Mouse (Mus musculus) 3T3-L1 (cell line): ENCODE results near the gene Dkk1.
"Not testable (repeated sequence)": the region's sequence is repeated elsewhere in the genome, so short reads cannot be mapped to it uniquely, and the experiment has no call there.

ENCODE experiments used
- DNase-seq: peaks from one replicate; pipeline ENCODE4 v3.0.0-alpha.2; 2015; ENCODE audit warnings: low read depth, low spot score

Dkk1 gene

GRCm38 (mm10) chr19:30549044-30549853 is at the start of gene Dkk1:
Dkk1 (minus strand) TSS chr19:30549665.
- no peak for DNase-seq

- no peak for DNase-seq
Measured at GRCm38 (mm10) chr19:30586366-30586765, 36.9 kb upstream of the Dkk1 start.

GRCm38 (mm10) chr19:30564516-30564915 is 15.1 kb upstream of the Dkk1 start:
- no peak for DNase-seq

- no peak for DNase-seq
Measured at GRCm38 (mm10) chr19:30563876-30564275, 14.4 kb upstream of the Dkk1 start.

- DNase-seq: no peak
Measured at GRCm38 (mm10) chr19:30558024-30558423, 8.6 kb upstream of the Dkk1 start.

- peak; percentile 80 for DNase-seq
Measured at GRCm38 (mm10) chr19:30554467-30554881, 5.0 kb upstream of the Dkk1 start.

GRCm38 (mm10) chr19:30553740-30554139 is 4.3 kb upstream of the Dkk1 start:
- no peak for DNase-seq

GRCm38 (mm10) chr19:30552260-30552659 is 2.8 kb upstream of the Dkk1 start:
- no peak for DNase-seq

- DNase-seq: no peak
Measured at GRCm38 (mm10) chr19:30549854-30550647, 586 bp upstream of the Dkk1 start.

- no peak for DNase-seq
Measured at GRCm38 (mm10) chr19:30548411-30549043, 938 bp downstream of the Dkk1 start.

- not testable (repeated sequence) for DNase-seq
Measured at GRCm38 (mm10) chr19:30539365-30539941, 10.0 kb downstream of the Dkk1 start.

GRCm38 (mm10) chr19:30516771-30517170 is 32.7 kb downstream of the Dkk1 start:
- DNase-seq: no peak

- DNase-seq: no peak
Measured at GRCm38 (mm10) chr19:30510481-30510880, 39.0 kb downstream of the Dkk1 start.

GRCm38 (mm10) chr19:30505497-30505896 is 44.0 kb downstream of the Dkk1 start:
- no peak for DNase-seq
